Mouse (Mus musculus): ENCODE results near the gene Vmo1.
"Not testable (repeated sequence)": the region's sequence is repeated elsewhere in the genome, so short reads cannot be mapped to it uniquely, and the experiment has no call there.

DNA sequence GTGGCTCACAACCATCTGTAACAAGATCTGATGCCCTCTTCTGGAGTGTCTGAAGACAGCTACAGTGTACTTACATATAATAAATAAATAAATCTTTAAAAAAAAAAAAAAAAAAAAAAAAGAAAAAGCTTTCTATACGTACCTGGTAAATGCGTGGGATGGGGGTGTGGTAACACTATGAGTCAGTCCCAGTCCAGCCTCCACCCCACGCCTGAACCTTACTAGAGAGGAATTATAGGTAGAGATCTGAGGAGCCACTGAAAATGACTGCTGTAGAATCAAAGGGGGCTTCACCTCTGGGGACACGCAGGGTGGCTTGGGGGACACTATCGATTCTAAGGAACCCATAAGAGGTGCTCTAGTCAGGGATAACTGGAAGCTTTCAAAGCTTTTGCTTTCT is 41.1 kb downstream of the Vmo1 start:
- not testable (repeated sequence) for TF ChIP-seq CTCF (IDR thresholded peaks at IDR 0.05; ENCODE audit: control insufficient read depth, insufficient read depth, insufficient replicate concordance, low read depth, low read length); POLR2A (IDR thresholded peaks at IDR 0.05; ENCODE audit: control insufficient read depth, low read depth, low read length)

All from testis, adult 2 months (tissue).